Mouse (Mus musculus) adrenal gland, adult 2 months (tissue): ENCODE data around the gene Auts2. TPM values are rescaled to one million over a fixed set of nuclear protein-coding genes. Genes with fewer than 3 reads are reported as not detected.

Experiments used
- DNase-seq: peaks from one replicate; pipeline ENCODE4 v3.0.0; 2021
- polyA plus RNA-seq: library from polyadenylated mRNA; depleted of rRNA; stranded (reverse); fragments of >200 nt; gene quantifications from 2 replicates; pipeline ENCODE4 v1.2.3, GENCODE M21; 2012
- total RNA-seq, 2 experiments: library from RNA; stranded (reverse); gene quantifications; 2 replicates each; pipeline ENCODE4 v1.2.3; 2021

Gene Auts2
- total and polyA plus RNA-seq, 3 experiments: 20.2 to 51.6 (median 46.3) TPM

GRCm38 (mm10) chr5:132170010-132170409 lies 373.1 kb downstream of the Auts2 start:
- no peak for DNase-seq

DNA sequence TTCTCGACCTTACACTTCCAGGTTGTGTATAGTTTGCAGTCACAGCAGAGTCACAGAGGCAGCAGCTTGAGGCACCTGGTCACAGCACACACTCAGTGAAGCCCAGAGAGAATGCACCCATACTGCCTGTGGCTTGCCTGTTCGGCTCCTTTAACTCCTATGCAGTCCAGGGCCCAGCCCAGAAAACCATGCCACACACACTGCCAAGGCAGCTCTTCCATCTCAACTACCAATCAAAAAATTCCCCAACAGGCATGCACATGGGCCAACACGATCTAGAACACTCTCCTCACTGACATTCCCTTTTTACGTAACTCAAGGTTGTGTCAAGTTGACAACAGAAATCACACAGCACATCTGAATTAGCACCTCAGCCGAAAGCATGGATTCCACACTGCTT lies 374.3 kb downstream of the Auts2 start:
- DNase-seq: no peak

- no peak for DNase-seq
Measured at GRCm38 (mm10) chr5:132168224-132168623, 374.9 kb downstream of the Auts2 start.

GRCm38 (mm10) chr5:132166559-132166958 lies 376.6 kb downstream of the Auts2 start:
- DNase-seq: no peak

GRCm38 (mm10) chr5:132163960-132164359 lies 379.2 kb downstream of the Auts2 start:
- no peak for DNase-seq

DNA sequence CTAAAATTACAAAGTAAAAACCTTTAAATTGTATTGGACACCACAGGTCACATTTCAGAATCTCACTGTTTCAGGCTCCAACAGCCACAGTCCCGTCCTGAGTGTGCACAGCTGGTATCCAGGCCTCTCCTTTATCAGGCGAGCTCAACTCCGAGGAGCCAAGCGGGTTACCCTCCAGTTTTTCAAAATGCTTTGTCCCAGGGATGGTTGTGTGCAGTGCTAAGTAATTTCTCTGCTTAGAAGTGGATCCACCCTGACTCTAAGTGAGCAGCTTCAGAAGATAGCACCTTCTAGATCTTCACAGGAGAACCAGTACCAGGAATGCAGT lies 381.0 kb downstream of the Auts2 start:
- DNase-seq: no peak

DNA sequence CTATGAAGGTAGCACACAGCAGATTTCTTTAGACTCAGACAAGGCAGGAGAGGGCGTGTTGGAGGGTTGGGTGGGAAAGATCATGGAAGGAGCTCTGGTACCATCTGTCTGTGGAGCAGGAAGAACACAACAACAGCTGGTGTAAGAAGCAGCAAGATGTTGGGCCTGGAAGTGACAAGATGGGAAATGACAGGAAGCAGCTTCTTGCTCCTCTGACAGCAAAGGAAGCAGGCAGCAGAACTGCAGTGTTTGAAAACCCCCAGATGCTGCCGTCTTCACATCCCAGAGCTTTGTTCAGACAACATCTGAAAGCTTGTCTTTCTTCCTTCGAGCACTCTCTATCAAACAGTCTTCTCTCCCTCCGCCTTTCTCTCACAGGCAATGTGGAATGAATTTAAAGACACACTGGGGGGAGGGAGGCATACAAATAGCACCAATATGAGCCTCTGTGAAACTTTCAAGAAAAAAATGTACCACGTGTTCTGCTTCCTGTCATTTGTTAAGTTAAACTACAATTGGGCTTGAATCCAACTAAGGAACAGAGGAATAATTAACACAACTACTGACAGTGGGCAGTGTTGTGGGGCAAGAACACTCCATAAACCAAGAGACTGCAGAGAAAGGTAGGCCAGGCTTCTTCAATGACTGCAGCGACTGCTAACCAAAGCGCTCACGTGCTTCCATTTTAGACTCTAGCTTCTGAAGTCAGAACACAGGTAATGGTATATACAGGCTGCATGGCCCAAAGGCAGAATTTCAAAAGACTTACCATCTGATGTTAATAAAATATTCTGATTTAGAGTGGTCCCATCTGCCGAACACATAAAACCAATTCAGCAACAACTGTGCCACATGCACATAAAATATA lies 381.6 kb downstream of the Auts2 start:
- no peak for DNase-seq

- DNase-seq: no peak
Measured at GRCm38 (mm10) chr5:132144181-132144580, 399.0 kb downstream of the Auts2 start.

DNA sequence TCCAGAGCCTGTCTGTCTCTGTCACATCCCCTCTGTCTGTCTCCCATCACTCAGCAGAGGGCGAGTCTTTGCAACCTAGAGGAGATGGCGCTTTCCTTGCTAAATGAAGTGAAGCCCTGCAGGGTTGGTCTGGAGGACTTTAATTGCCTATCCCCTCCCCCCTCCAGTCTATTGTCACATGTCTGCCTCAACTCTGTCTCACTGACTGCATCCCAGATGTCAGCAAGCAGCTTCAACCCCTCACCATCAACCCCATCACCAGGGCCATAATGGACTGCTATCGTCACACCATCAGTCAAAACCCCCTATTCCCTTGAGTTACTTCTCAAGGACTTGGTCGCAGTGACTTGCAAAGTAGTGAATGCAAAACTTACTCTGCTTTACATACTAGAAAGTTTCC lies 402.3 kb downstream of the Auts2 start:
- no peak for DNase-seq

GRCm38 (mm10) chr5:132135941-132136663 lies 407.0 kb downstream of the Auts2 start:
- DNase-seq: no peak

DNA sequence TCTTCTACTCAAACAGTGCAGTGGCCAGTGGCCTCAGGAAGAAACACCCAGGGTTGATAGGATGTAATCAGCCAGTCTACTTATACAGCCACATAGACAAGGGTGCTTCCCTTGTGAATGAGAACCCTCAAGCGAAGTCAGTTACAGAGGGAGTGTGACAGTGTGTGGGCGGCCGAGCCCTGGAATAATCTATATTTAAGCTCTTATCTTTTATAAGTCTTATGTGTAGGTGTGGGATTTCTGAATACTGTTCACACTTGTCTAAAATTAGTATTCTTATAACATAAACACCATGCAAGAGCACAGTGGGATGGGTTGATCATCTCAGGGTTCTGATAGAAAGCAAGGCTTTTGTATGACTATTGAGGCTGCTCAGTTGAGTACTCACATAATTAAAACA lies 411.2 kb downstream of the Auts2 start:
- DNase-seq: no peak

GRCm38 (mm10) chr5:132130577-132130976 lies 412.6 kb downstream of the Auts2 start:
- no peak for DNase-seq

DNA sequence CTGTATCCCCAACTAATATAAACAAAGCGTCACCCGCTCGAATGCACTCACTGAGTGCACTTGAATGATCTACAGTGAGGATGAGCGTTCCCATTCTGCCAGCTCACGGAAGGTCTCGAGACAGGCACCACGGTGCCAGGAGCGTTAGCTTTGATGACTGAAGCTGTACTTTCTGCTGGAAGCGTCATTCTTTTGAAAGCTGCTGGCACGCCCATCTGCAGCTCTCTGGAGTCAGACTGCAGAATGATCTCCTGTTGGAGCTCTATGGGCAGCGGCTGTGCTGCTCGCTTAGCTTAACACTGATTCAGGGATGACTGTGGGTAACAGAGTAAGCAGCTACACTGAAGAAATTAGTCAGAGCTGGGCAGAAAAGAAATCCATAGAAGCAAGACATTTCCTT lies 416.5 kb downstream of the Auts2 start:
- no peak for DNase-seq

- no peak for DNase-seq
Measured at GRCm38 (mm10) chr5:132115631-132116030, 427.5 kb downstream of the Auts2 start.

DNA sequence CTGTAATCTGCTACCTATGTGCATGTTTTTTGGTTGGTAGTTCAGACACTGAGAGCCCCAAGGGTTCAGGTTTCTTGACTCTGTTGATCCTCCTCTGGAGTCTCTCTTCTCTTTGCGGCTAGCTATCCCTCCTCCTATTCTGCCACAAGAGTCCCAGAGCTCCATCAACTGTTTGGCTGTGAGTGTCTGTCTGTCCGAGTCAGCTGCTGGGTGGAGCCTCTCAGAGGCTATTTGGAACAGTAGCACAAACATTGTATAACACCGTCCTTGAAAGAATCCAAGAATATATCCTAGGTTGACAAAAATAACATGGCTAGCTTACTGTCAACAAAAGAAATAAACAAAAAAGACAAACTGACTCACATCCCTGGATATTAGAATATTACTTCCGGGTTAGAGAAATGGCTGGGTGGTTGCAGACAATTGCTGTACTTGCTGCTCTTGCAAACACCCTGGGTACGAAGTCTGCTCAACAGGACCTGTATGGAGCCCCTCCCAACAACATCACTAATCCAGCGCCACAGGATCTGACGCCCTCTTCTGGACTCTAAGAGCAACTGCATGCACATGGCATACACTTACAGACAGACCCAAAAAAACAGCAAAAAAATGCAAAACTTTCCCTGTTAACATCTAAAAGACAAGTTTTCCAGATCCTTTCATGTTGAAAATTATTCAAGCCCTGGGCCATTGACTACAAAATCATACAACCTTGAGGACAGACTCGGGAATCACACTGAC lies 428.4 kb downstream of the Auts2 start:
- DNase-seq: no peak

DNA sequence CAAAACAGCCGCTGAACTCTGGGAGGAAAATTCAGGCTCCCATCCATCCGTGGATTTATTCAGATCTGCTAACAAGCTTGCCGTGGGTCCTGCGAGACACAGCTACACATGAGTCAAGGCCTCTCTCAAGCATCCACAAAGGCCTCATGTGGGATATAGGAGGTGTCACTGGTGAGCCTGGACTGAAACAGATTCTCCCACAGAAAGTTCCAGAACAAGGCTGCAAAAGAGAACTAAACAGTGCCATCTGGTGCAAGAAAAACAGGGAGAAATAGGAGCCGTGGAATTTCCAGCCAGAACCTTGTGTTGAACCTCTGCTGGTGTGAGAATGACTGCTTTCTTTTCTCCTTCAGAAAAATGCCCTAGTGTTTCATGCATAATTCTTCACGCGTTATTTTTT lies 429.7 kb downstream of the Auts2 start:
- peak; percentile 13 for DNase-seq

DNA sequence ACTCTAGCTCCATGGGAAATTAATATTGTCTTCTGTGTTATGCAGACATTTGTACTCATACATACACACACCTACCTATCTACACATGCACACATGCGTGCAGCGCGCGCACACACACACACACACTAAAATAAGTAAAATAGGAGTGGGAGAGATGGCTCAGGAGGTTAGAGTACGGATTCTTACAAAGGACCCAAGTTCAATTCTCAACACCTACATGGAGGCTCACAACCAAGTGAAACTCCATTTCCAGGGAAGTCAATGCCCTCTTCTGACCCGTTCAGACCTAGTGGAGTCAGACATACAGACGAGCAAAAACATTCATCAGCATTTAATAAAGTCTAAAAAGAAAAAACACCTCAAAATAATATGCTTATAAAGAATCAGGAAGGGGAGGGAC lies 430.5 kb downstream of the Auts2 start:
- no peak for DNase-seq

DNA sequence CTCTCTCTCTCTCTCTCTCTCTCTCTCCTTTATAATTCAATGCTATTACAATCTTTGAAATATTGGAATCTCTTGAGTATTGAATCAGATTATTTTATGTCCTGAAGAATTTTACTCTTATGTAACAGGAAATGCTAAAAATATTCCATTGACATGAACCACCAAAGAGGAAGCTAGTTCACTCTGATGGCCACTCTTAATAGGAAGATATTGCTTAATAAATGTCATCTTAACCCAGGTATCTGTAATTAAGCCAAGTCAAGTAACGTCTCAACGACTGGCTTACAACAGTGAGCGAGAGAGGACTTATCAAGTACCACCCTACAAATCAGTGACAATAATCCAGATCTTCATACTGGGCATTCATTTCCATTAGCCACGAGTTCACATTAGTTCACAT lies 440.7 kb downstream of the Auts2 start:
- DNase-seq: no peak

- peak; percentile 13 for DNase-seq
Measured at GRCm38 (mm10) chr5:132098461-132098860, 444.7 kb downstream of the Auts2 start.

GRCm38 (mm10) chr5:132092721-132093120 lies 450.4 kb downstream of the Auts2 start:
- no peak for DNase-seq

- no peak for DNase-seq
Measured at GRCm38 (mm10) chr5:132089496-132090250, 453.5 kb downstream of the Auts2 start.

DNA sequence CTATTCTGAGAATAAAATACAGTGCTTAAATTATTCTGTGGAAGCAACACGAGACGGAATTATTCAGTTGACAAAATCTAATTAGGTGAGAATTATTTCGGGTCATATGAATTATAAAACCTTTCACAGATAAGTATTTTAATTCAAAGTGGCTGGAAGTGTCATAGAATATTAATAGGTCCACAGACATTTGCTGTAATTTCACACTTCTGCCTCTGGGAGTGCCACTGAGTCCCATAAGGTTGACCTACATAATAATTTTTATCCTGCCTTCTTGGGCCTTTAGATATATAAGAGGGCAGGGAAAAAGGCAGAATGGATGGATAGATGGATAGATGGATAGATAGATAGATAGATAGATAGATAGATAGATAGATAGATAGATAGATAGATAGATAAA lies 454.6 kb downstream of the Auts2 start:
- no peak for DNase-seq
